Mouse (Mus musculus) layer of hippocampus, adult 8-10 months (tissue): ENCODE data around the gene Ccnl2. TPM values are rescaled to one million over a fixed set of nuclear protein-coding genes. Genes with fewer than 3 reads are reported as not detected.

Experiments used
- DNase-seq, 2 experiments: peaks; one replicate each; pipeline ENCODE4 v3.0.0; 2022; ENCODE audit warnings: low spot score in 2 of 2
- total RNA-seq, 4 experiments: library from RNA; stranded (reverse); gene quantifications; 2 replicates each; pipeline ENCODE4 v1.2.4; 2022

Gene Ccnl2
- total RNA-seq, 4 experiments from 2014 or later: 69.6 to 104 (median 79.7) TPM

DNA sequence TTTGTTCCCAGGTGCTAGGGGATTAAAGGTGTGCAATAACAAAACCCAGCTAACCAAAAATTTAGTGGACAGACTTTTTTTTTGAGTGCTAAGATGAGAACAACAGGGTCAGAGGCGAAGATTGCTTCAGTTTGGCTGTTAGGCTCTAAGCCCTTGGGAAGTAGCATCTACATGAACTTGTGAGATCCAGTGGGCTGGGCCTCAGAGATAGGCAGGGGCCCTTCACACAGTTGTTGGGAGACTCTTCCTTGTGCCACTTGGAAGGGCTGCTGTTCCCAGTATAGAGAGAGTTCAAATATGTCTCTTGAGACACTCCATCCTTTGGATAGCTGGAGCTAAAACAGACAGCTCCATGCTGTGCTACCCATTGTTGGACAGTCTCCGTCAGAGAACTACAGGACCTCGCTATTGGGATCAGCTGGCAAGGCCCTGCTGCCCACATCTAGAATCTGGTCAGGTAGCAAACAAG, 22.2 kb upstream of the Ccnl2 start, which contains the start of gene Ankrd65:
Ankrd65 (plus strand) TSS at position 419 of the 469 bp plus-strand sequence.
- no peak for DNase-seq

GRCm38 (mm10) chr4:155790650-155791161, 21.6 kb upstream of the Ccnl2 start:
- no peak for DNase-seq

DNA sequence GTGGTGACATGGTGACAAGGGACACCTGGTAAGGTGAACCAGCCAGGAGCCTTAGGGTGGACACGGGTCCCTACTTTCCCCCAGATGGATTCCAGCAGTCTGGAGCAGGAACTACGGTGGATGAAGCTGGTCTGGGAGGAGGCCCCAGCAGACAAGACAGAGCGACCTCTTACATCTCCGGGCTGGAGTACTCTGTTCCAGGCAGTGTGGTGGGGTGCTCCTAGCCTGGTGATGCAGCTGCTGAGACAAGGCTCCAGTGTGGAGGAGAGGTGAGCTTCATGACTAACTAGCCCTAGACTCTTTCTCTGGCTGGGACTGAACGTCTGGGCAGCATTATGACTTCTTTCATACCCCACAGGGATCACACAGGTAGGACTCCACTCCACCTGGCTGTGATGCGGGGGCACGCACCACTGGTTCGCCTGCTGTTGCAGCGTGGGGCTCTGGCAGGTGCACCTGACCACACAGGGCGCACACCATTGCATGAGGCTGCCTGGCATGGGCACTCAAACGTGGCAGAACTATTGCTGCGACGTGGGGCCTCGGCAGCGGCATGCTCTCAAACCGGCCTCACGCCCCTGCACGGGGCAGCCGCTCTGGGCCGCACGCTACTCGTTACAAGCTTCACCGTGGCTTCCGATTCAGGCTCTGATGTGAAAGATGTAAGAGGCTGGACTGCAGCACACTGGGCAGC, 20.9 kb upstream of the Ccnl2 start:
- no peak for DNase-seq

GRCm38 (mm10) chr4:155793730-155794129, 18.6 kb upstream of the Ccnl2 start:
- no peak for DNase-seq

GRCm38 (mm10) chr4:155802075-155802474, 10.2 kb upstream of the Ccnl2 start:
- no peak for DNase-seq

DNA sequence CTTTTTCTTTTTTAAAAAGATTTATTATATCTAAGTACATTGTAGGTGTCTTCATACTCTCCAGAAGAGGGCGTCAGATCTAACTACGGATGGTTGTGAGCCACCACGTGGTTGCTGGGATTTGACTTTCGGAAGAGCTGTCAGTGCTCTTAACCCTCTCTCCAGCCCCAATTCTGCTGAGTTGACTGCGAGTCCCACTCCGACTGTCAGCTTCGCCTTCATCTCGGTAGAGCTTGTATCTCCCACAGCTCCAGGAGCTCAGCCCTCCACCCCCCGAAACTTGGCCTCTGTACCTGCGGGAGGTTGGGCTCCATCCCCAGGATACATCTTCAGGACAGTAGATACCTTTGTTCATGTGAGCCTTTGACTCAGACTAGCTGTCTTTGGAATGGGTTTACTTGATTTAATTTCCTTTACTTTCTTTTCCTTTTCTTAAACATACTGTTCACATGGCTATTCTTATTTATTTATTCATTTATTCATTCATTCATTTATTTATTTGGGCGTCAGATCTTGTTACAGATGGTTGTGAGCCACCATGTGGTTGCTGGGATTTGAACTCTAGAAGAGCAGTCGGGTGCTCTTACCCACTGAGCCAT, 9.4 kb upstream of the Ccnl2 start, which contains the start of gene Mrpl20:
Mrpl20 (plus strand) TSS at position 138 of the 599 bp plus-strand sequence.
- DNase-seq: no peak

- peak; percentile 90 to 95 for DNase-seq
Observed at GRCm38 (mm10) chr4:155803340-155804041, 8.8 kb upstream of the Ccnl2 start.

GRCm38 (mm10) chr4:155807841-155808240, 4.4 kb upstream of the Ccnl2 start:
- DNase-seq: no peak

GRCm38 (mm10) chr4:155812665-155813181, 434 bp downstream of the Ccnl2 start:
- DNase-seq: no peak

DNA sequence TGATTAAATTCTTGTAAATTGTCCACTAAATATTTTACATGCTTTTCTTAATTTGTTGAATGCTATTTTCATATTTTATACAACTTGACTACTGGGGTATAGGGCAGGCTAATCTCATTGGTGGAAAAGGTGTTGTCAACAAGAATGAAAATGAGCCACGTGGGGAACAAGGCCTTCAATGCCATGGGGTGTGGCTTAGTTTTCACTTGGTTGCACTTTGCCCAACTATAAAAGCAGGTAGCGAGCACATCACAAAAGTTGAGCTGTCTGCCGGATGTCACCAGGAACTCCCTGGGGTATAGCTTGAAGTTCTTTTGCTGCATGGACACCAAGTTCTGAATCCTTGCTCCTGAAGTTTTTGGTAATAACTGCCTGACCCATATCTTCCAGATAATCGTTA, 5.2 kb downstream of the Ccnl2 start:
- DNase-seq: no peak

DNA sequence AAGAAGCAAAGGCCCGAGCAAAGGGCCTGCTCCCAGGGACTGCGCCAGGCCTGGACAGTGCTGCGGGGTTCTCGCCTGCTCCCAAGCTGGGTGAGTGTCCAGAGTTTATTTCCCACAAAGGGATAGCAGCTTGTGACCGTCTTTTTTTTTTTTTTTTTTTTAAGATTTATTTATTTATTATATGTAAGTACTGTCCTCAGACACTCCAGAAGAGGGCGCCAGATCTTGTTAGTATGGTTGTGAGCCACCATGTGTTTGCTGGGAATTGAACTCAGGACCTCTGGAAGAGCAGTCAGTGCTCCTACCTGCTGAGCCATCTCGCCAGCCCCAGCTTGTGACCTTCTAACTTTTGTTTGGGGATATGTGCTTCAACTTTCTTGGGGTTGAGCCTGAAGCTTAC, 8.7 kb downstream of the Ccnl2 start:
- DNase-seq: no peak

DNA sequence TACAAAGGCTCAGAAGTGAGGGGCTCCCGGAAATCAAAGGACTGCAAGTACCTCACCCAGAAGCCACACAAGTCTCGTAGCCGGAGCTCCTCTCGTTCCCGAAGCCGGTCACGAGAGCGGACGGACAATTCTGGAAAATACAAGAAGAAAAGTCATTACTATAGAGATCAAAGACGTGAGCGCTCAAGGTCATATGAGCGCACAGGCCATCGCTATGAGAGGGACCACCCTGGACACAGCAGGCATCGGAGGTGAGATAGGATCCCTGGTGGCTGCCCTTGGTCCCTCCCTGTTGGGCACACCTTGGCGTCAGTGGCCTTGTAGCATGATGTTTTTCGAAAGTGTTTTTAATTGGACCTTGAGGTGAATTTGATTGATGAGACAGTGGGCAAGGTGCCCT, 11.2 kb downstream of the Ccnl2 start:
- DNase-seq: no peak

GRCm38 (mm10) chr4:155829866-155830265, 17.6 kb downstream of the Ccnl2 start:
- DNase-seq: no peak

DNA sequence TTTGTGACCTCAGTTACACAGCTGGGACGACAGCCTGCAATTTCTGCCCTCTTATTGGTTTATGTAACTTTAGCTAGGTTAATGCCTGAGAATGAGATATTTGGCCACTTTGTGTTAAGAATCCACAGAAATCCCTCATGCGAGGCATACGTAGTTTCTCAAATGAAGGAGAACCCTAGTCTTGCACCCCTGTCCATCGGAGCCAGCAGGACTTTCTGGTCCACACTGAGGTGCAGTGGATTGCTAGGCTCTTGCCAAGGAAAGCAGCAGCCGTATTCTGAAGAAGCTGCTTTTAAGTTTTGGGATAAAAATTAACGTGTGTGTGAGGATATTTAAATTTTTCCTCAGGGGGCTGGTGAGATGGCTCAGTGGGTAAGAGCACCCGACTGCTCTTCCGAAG, 18.3 kb downstream of the Ccnl2 start:
- no peak for DNase-seq

DNA sequence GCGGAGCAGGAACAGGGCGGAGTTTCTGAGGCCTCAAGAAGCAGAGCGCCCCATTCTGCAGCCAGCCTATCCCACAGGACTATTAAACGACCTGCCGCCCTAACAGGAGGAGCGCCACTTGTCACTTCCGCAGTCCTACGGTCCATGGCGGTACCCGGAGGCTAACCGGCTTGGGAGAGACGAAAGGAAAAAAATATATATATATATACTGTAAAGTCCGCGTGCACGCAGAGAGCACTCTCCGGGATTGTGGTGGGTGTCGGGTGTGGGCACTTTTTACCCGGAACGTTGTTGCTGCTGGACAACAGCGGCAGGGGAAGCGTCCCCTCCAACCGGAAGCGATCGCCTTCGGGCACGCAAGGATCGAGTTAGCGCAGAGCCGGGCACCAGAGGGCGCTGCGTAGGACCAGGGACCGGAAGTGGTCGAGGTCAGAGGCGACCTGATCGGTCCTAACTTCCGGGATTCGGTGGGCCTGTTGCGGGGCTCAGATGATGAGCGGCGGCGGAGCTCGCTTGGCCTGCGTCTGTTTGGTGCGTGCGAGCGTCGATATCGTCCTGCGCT, 19.0 kb downstream of the Ccnl2 start, which contains the start of gene Aurkaip1:
Aurkaip1 (plus strand) TSS at position 68 of the 562 bp plus-strand sequence.
- peak; percentile 91 to 95 for DNase-seq

DNA sequence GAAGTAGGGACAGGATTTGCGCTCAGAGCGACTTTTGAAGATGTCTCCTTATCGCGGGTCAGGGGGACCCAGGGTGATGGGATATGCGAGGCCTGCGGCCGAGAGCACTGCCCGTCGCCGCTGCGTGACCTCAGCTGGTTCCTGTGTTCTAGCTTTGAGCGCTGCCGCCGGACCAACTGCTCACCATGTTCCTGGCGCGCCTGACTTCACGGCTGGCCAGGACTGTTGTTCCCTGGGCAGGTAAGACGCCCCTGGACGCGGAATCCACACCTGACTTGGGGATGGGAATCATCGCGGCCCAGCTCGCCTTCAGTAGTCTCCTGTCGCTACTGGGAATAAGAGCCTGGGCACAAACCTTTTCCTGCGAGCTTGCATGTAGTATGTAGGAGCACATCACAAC, 19.5 kb downstream of the Ccnl2 start:
- DNase-seq: peak in 1 of 2 experiments; percentile 26

GRCm38 (mm10) chr4:155832321-155832720, 20.0 kb downstream of the Ccnl2 start:
- no peak for DNase-seq

DNA sequence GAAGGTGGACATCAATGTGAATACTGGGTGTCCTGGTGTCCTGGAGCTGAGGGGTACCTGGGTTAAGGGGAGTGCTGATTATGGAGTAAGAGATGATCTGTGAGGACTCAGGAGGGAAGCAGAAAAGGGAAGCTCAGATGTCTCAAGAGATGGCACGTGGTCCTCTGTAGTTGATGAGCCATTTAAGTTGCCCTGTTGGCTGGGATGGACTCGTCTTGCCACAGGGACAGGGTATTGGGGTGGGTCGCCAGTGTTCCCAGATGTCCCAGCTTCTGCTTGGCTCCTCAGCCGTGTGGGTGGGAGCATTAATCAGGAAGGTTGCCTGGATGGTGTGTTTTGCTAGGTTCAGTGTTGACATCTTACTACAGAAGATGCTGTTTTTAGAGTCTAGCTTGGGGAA, 20.9 kb downstream of the Ccnl2 start:
- no peak for DNase-seq

GRCm38 (mm10) chr4:155833836-155834235, 21.5 kb downstream of the Ccnl2 start:
- peak; percentile 66 to 70 for DNase-seq

- no peak for DNase-seq
Observed at GRCm38 (mm10) chr4:155837404-155838010, 25.2 kb downstream of the Ccnl2 start.
